Mouse (Mus musculus): ENCODE data around the gene Necab3.

Necab3 gene

DNA sequence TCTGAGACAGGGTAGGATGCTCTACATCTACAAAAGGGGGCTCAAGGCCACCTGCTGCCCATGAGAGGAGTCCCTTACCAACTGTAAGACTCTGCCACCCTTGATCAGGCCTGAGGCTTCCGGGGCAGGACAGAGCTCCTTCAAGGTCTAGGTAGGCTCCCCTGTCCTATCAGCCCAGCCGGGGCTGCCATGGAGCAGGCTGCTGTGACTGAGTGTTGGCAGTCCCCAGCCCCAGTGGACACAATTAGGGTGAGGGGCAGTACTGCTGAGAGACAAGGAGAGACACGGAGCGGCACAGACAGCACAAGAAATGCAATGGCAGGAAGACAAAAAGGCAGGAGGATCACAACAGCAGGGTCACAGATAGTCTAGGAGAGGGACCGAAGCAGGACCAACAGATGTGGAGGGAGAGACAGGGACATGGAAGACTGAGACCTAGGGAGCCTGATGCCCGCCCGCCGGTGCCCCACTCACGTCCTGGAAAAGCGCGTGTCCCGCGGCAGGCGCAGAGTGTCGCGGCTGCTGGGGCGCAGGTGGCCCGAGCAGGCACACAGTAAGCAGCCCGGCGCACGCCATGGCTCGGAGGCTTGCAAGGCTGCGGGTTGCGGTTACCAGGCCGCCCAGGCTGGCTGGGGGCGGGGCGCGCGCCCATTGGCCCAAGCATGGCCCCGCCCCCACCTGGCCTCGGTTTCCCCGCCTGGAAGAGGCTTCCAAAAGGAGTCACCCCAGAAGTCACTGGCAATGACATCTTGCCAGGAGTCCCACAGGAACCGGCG, at the start of gene Necab3:
Gene Necab3, minus strand, starts transcription at position 627 of the 776 bp plus-strand sequence.
- no peak for DNase-seq

DNA sequence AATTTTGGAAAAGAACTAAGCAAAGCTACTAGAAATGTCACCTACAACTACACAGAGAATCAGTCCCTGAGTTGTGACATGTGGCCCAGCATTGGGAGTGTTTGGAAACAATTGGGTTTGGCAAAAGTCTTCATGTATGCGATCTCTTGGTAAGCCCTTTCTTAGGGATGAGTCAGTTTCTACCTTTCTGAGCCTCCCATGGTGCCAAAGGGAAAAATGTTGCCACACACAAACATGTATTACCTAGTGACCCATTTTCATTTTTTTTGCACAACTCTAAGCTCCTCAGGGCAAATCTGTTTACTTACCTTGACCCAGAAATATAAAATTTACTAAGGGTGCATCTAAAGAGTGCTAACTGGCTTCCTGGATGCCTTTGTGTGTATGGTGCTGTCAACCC, 48.3 kb upstream of the Necab3 start:
- DNase-seq, result no peak

DNA sequence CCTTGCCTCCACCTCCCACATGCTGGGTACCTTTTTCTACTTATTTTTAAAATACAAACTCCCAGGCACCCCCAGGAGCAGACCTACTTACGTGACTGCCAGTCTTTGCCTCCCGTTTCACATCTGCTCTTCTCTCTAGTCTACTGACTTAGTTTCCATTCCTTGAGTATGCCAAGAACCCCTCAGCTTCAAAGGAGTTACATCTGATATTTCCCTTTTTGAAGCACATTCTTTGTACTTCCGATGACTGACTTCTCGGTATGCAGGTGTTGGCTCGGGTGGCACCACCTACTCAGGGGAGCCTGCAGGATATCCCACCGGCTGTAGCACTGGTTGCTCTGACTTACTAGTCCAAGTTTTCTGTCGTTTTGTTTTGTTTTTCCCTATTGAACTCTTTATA, 45.5 kb upstream of the Necab3 start:
- DNase-seq, result no peak

DNA sequence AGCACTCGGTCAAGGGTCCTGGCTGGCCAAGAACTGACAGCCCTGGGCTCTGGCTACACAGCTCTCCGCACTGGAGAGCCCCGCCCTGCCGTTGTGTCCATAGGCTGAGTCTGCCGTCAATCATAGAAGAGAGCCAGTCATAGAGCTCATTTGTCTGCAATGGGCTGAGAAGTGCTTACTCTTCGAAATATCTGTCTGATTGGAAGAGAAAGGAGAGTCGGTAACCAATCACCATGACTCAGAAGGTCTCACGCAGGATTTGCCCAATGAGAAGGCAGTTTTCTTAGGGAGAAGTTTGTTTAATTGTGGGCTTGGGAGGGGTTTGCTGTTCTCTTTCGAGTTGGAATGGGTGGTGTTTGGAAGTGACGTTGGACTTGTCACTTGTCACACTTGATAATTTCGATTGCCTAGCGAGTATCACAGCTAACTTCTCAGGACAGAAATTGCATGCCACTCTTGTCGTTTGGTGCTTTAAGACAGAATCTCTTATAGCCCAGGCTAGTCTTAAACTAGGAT, 45.0 kb upstream of the Necab3 start, which contains the start of gene Pxmp4:
Gene Pxmp4, minus strand, starts transcription at position 71 of the 516 bp plus-strand sequence.
- peak; percentile 100 for DNase-seq

DNA sequence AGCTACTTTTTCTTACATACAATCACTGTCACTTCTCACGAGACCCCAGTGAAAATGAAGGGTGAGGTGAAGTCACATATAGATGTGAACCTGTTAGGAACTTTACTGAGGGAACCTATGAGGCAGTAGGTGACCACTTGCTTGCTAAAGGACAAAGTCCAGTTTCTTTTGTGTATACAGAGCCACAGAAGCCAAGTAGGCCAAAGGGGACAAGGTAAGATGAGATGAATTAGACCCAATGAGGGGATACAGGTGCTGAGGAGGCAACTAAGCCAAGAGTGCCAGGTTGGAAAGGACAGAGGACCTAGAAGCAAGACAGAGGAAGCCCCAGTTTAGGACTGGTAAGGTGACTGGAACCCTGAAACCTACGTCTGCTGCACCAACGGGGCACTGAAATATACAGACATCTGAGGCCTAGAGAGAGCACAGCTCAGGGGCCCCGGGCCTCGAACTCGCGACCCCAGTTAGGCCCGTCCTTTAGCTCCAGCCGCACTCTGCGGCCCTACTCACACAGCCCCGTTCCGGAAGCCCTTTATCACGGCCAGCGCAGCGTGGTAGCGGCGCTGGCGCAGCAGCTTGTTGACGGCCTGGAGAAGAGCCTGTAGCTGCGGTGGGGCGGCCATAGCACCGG, 44.4 kb upstream of the Necab3 start:
- peak; percentile 56 to 62 for DNase-seq

DNA sequence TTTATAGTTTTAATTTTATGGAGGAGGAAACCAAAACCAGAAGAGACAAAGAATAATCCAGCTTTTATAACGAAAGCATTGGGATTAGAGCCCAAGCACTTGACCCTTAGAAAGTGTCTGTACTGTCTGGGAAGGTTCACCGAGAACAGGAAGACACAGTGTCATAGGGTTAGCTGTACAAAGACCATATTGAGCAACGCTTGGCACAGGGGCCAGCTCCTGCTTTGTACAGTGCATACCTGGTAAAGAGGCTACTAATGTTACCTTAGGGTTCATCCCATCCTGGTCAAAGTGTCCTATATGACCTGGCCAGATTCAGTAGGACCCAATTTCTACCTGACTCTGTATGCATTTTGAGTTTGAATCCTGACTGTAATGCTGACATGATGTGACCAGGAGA, 42.6 kb upstream of the Necab3 start:
- DNase-seq, result peak; percentile 71 to 84

DNA sequence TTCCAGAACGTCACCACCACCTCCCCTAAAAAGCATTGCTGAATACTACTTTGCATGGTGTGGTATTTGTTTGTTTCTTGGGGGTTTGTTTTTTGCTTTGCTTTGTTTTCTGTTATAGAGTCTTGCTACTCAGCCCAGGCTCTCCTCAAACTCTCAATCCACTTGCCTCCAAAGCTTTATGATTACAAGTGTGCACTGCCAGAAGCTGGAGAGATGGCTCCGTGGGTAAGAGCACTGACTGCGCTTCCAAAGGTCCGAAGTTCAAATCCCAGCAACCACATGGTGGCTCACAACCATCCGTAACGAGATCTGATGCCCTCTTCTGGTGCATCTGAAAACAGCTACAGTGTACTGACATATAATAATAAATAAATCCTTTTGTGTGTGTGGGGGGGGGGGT, 41.9 kb upstream of the Necab3 start:
- DNase-seq, result no peak

DNA sequence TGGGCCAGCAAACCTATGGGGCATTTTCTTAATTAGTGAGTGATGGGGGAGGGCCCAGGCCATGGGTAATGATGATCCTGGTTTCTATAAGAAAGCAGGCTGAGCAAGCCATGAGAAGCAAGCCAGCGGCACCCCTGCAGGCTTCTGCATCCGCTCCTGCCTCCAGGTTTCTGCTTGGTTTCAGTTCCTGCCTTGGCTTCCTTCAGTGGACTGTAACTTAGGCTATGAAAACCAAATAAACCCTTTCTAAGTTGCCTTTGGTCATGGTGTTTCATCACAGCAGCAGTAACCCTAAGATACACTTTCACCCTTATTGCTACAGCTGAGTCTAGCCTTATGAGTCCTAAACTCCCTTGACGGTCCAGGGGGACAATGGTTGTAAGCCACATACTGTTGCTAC, 38.7 kb upstream of the Necab3 start:
- no peak for DNase-seq

DNA sequence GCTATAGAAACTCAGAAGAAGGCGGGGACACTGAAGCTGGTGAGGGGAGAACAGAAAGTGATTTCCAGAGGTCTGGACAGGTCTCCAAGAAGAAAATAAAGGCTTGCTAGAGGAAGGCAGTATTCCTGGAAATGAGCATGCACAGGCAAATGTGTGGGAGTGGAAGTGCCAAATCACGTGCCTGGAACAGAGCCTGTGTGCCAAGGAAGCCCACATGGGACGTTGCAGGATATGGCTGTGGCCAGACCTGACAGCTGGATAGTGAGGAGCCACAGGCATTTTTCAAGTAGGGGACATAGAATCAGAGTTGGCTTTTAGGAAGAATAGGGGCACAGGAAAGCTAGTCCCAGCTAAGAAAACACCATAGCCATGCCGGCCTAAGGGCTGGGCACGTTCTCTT, 37.1 kb upstream of the Necab3 start:
- no peak for DNase-seq

DNA sequence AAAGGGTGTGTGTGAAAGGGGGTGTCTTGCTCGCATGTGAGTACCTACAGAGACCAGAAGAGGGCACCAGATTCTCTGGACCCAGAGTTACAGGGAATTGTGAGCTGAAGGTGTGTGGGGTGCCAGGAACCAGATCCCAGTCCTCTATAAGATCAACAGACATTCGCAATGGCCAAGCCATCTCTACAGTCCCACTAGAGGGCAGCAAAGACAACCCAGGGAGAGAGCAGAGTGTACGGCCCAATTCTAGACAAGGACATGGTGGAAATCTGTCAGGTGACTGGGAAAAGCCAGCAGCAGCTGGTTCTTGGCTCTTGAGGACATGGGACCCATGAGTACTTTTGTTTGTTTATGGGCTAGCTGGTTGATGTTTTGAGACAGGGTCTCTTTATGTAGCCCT, 34.3 kb upstream of the Necab3 start:
- DNase-seq, result no peak

DNA sequence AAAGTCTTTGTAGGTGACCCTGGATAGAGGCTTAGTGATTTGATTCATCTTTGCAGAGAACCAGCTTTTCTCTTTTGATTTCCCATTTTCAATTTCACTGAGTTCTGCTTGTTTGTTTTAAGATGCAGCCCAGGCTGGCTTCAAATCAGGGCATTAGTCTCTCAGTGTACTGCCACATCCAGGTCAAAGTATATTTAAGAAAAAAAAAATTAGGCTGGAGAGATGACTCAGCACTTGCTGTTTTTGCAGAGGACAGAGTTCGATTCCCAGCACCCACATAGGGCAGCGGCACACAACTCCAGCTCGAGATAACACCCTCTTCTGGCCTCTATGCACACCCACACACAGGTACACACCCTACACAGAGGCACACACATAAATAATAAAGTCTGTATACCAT, 32.5 kb upstream of the Necab3 start:
- DNase-seq, result no peak

DNA sequence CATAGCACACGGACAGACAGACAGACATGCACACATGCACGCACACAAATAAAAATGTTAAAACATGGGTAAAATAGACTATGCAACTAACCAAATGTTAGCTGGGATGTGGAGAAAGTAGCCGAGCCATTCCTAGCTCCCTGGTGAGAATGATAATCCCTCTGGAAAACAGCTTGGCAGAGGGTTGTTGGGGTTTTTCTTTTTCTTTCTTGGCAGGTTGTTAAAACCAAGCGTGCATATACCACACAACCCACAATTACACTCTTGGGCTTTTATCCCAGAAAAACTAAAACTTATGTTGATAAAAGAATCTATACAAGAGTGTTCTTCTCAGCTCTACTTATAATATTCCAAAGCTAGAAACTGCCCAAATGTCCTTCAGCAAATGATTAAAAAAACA, 30.4 kb upstream of the Necab3 start:
- DNase-seq, result no peak

DNA sequence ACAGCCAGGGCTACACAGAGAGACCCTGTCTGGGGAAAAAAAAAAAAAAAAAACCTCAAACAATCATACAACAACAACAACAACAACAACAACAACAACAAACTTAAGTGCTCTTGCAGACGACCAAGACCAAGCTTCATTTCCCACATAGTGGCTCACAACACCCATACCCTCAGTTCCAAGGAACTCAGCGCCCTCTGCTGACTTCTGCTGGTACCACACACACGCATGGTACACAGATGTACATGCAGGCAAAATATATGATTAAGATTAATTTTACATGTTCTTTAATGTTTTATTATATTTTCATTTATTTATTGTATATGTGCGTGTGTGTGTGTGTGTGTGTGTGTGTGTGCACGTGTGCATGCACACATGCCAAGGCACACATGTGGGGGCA, 27.7 kb upstream of the Necab3 start:
- DNase-seq, result peak in 1 of 2 experiments; percentile 44

DNA sequence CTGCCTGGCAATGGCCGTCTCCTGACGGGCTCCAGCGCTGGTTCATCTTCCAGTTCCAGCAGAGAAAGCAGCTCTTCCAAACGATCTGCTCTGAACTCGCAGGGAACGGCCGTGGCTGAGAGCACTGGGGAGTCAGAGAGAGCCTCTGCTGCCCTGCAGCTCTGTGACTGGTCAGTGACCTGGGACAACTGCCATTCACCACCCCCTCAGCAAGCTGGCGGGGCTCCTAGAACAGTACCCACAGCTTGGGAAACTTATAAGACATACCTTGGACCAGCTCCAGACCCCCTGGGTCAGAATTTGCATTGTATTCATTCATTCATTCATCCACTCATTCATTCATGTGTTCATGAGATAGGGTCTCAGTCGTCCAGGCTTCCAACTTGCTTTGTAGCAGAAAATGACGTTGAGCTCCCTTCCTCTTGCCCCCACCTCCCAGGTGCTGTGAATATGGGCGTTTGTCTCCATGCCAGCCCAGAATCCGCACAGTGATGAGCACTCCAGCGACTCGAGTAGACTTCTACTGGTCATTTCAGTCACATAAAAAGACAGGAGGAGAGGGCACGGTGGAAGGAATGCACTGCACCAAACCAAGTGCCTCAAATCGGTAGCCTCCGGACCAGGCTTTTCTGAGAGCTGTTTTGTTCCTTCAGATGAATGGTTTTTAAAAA, 26.4 kb upstream of the Necab3 start:
- no peak for DNase-seq

DNA sequence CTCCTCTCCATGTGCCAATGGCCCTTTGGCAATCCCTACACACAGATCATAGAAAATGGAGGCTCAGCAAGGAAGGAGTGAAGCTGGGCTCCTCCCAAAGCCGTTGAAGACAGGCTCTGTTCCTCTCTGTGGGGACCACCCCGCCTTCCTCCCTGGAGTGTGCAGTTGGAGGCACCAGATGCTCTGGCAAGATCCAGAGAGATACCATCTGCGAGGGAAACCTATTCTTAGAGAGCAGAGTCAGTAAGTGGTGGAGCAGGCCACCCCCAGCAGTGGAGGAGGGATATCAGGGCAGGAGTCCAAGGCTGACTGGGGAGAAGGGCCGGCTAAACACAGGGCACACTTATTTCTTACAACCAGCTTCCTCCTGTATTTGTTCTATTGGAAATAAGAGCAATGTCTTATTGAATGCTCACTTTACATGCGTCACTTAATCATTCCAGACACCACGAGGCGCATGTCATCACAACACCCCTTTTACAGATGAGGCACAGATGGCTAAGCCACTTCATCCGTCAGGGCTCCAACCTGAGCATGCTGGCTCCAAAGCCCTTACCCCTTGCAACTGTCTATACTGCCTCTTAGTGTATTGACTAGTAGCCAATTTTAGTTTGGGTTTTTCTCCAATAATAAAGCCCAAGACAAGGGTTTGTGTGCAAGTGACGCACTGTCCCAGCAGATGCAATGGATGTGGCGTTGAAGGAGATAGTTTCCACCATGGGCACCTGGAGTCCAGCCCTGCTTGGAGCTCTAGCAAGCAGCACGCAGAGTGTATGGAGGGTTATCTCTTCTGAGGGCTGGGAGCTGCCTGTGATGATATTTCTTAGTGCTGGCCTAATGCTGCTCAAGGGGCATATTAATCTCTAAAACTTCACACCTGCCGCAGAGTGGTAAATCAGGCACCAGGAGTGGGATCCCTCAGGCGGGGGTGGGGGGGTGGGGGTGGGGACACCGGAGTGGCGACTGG, 25.5 kb upstream of the Necab3 start:
- no peak for DNase-seq

DNA sequence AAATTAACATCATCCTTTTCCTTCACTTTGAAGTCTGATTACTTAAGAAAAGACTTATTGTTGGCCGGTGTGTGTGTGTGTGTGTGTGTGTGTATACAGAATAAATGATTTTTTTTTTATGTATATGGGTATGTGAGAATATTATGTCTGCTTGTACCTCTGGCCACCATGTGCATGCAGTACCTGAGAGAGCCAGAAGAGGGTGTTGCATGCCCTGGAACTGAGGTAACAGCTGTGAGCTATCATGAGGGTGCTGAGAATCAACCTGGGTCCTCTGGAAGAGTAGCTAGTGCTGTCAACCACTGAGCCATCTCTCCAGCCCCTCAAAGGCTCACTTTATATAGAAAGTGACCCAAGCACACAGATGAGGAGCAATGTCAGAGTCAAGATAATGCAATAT, 22.7 kb upstream of the Necab3 start:
- no peak for DNase-seq

DNA sequence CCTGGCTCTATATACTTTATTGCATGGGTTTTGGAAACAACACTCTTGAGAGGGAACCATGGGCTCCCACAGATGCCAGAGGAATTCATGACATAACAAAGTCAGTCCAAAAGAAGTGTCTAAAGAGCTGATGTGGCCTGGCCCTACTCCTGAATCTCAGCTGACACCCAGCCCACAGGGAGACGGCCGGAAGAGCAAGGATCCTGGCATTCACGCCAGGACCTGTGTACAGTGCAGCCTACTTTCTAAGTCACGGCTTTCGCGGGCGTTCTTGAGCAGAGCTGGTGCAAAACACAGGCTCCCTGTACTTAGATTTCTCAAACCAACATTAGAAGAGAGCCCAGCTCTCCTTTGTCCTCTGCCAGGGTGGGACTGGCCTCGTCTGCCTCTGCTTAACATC, 21.9 kb upstream of the Necab3 start:
- no peak for DNase-seq

DNA sequence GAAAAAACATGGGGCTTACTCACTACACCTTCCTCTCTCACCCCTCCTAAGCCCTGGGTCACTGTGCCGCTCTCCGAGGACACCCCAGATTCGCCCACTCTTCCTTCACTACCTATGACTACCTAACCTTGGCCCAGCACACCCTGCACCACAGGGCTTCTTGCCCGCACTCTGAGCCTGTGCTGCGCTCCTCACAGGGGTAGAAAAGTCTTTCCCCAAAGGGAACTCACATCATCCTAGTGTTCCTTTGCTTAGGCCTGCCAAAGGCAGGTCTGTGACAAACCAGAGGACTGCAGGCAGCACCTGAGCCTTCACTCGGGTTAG, 19.0 kb upstream of the Necab3 start:
- no peak for DNase-seq

DNA sequence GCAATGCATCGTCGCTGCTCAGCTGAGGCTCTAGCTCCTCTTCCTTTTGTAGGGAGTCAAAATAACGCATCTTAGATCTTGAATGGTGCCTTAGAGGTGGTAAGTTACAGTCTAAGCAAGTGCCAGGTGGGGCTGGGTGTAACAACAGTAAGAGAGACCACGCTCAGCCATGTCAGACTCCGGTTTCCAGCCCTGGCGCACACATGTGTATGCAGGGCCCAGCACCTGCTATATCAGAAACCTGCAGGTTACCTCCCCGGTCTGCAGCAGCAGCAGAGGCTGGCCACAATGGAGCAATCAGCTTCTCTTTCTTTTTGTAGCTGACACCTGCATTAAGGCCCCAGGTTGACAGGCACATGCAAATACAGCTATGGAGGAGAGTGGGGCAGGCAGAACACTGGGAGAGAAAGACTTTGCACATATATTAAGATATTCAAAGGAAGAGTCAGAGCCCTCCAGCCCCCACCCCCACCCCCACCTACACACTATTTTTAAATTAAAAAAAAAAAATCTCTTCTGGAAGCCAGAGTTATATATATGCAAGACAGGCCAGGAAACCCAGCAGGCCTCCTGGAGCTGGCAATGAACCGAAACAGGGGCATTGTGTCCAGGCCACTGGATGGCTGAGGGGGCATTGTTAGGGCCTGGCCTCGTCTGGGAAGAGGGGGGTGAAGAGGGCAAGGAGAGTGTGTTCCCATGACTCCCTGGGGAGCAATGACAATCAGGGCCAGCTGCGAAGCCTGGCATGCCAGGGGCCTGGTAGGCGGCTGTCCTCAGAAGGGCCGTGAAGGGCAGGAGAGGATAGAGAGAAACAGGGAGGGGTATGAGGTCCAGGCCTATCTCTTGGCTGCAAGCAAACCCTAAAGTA, 18.4 kb upstream of the Necab3 start:
- DNase-seq, result no peak

DNA sequence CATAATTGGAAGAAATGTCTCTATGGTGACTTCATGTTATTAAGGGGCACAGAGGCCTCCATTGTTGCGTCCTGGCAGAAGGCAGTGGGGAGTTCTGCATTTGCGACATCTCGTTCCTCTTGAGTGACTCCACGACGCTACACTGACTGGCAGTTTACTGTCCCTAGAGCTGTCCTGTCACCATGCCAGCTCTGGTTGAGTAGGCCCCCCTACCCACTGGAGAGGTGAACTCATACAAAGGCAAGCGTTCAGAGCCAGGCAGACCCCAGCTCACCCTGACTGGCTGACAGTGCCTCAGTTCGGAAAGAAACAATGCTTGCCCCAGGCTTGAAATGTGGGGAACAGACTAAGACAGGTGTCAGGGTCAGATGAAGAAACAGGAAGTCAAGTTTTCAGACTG, 15.6 kb upstream of the Necab3 start:
- DNase-seq, result no peak

DNA sequence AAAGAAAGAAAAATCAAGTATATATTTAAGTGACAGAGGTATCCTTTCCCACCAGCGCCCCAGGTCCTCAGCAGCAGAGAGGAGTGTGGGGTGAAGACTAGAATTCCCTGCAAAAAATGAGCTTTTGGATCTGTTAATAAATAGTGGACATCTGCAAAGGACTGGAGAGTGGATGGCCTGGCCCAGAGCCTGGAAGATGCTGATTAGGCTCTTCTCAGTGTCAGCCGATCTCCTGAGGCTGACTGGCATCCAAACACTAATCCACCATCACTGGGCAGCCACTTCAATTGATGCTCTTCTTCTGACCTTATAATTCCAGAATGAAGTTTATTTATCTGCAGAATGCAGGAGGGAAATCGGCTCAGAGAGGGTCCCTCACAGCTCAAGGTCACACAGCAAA, 14.3 kb upstream of the Necab3 start:
- no peak for DNase-seq

DNA sequence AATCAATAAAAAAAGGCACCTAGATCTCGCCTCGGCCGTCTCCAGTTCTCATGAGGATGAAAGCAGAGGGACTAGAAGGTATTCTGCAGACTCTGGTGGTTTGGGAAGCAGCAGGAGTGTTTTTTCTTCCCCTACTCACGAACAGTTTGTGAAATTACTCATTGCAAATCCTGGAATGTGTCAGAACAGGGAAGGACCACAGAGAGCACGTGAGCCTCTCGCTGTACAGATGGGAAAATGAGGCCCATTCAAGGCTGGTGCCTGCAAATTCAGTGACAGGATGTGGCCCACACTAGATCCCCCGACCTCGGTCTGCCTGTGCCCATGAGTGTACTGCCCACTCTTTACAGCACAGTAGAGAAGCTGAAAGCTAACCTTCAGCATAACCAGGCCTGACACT, 13.3 kb upstream of the Necab3 start:
- DNase-seq, result no peak
